Mouse (Mus musculus) C2C12 (cell line): ENCODE data around the gene Gm40460. TPM values are rescaled to one million over a fixed set of nuclear protein-coding genes. Genes with fewer than 3 reads are reported as not detected.
"Not testable (repeated sequence)": the region's sequence is repeated elsewhere in the genome, so short reads cannot be mapped to it uniquely, and the experiment has no call there.

Experiments
- H3K27me3 ChIP-seq: one replicate; pipeline ENCODE4 v1.6.1; 2011; ENCODE audit not compliant: control insufficient read depth, insufficient read depth, insufficient read length
- H3K36me3 ChIP-seq: one replicate; pipeline ENCODE4 v1.6.1; 2011; ENCODE audit not compliant: control insufficient read depth, insufficient read depth
- H3K4me3 ChIP-seq: one replicate; pipeline ENCODE4 v1.5.1; 2011; ENCODE audit warnings: mild to moderate bottlenecking, control low read depth; ENCODE audit not compliant: poor library complexity, insufficient read depth, severe bottlenecking
- H3K79me2 ChIP-seq: one replicate; pipeline ENCODE4 v1.6.1; 2011; ENCODE audit not compliant: control insufficient read depth, insufficient read depth
- H3K79me3 ChIP-seq: one replicate; pipeline ENCODE4 v1.6.1; 2011; ENCODE audit warnings: low read depth, control low read depth
- H3ac ChIP-seq: one replicate; pipeline ENCODE3; 2011; ENCODE audit warnings: low read depth; ENCODE audit not compliant: control insufficient read depth, insufficient read length
- CEBPB ChIP-seq: IDR thresholded peaks from one replicate; pipeline ENCODE4 v1.6.1; 2011; ENCODE audit warnings: low read depth, mild to moderate bottlenecking, control low read depth, moderate library complexity
- CTCF ChIP-seq: IDR thresholded peaks from one replicate; pipeline ENCODE4 v1.5.1; 2011; ENCODE audit not compliant: control insufficient read depth, insufficient read depth, insufficient read length
- FOSL1 ChIP-seq: IDR thresholded peaks from one replicate; pipeline ENCODE4 v1.8.0; 2011; ENCODE audit warnings: mild to moderate bottlenecking, low read length; ENCODE audit not compliant: poor library complexity, insufficient read depth, severe bottlenecking
- MAX ChIP-seq: IDR thresholded peaks from one replicate; pipeline ENCODE4 v1.6.1; 2011; ENCODE audit warnings: mild to moderate bottlenecking, control low read depth
- MYOD1 ChIP-seq: IDR thresholded peaks from one replicate; pipeline ENCODE4 v1.6.1; 2011; ENCODE audit warnings: low read depth; ENCODE audit not compliant: control insufficient read depth, insufficient read length
- MYOG ChIP-seq: IDR thresholded peaks from one replicate; pipeline ENCODE4 v1.6.1; 2011; ENCODE audit not compliant: control insufficient read depth, insufficient read length; ENCODE audit errors: extremely low read depth
- USF1 ChIP-seq: IDR thresholded peaks from one replicate; pipeline ENCODE4 v1.6.1; 2011; ENCODE audit warnings: low read depth, mild to moderate bottlenecking, control low read depth, moderate library complexity
- polyA plus RNA-seq: library from polyadenylated mRNA; unstranded; fragments of >200 nt; fragmentation: generic; extraction: Trizol; gene quantifications from one replicate; pipeline ENCODE4 v1.2.1, GENCODE M21; 2012; ENCODE audit warnings: missing spikeins

Gm40460 gene
- polyA plus RNA-seq, 1 experiment: not detected

GRCm38 (mm10) chr7:142224518-142224917 lies 16.4 kb downstream of the Gm40460 start:
- Histone ChIP-seq H3K79me3 (no peaks in the 10 kb centered on the region), H3K36me3 (no peaks in the 10 kb centered on the region), H3K79me2 (no peaks in the 10 kb centered on the region), H3ac (no peak overlapping the region), H3K4me3 (no peak overlapping the region), H3K27me3 (peaks cover 13% of the 10 kb centered on the region)
- no peak for TF ChIP-seq MYOD1
- no peak for TF ChIP-seq MYOG
- TF ChIP-seq CEBPB: no peak
- TF ChIP-seq CTCF: no peak
- no peak for TF ChIP-seq MAX
- no peak for TF ChIP-seq USF1

DNA sequence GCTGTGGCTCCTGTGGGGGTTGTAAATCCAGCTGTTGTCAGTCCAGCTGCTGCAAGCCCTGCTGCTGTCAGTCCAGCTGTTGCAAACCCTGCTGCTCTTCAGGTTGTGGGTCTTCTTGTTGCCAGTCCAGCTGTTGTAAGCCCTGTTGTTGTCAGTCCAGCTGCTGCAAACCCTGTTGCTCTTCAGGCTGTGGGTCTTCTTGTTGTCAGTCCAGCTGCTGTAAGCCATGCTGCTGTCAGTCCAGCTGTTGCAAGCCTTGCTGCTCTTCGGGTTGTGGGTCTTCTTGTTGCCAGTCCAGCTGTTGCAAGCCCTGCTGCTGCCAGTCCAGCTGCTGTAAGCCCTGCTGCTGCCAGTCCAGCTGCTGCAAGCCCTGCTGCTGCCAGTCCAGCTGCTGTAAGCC lies 28.7 kb downstream of the Gm40460 start:
- not testable (repeated sequence) for H3K36me3 ChIP-seq, H3K79me2 ChIP-seq, H3ac ChIP-seq, H3K4me3 ChIP-seq, H3K27me3 ChIP-seq, H3K79me3 ChIP-seq

DNA sequence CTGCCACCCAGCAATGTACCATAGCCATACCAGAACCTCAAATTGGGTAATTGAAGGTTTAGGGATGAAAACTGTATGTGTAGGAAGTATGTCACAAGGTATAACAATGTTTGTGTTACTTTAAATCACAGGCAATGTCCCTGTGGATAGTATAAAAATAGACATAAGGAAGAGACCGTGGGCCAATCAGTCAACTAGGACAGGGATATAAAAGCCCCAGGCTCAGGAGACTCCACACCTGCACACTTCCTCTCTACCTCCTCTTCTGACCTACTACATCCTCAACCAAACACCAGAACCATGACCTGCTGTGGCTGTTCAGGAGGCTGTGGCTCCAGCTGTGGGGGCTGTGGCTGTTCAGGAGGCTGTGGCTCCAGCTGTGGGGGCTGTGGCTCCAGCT lies 29.3 kb downstream of the Gm40460 start, which contains the start of gene Gm7579:
TSS of gene Gm7579 (plus strand) at position 301 of the 400 bp plus-strand sequence.
- H3K4me3 ChIP-seq: no peak within 1 kb of the TSS
- H3ac ChIP-seq: no peak within 1 kb of the TSS
- peaks cover 6% of the 10 kb centered on the region for H3K27me3 ChIP-seq
- no peaks in the 10 kb centered on the region for H3K36me3 ChIP-seq
- H3K79me3 ChIP-seq: no peaks in the 10 kb centered on the region
- H3K79me2 ChIP-seq: no peaks in the 10 kb centered on the region
- TF ChIP-seq MYOG (no peak), FOSL1 (no peak)

- not testable (repeated sequence) for H3ac ChIP-seq, H3K4me3 ChIP-seq, H3K36me3 ChIP-seq, H3K79me2 ChIP-seq, H3K27me3 ChIP-seq, H3K79me3 ChIP-seq
These were observed 34.0 kb downstream of the Gm40460 start for GRCm38 (mm10) chr7:142206891-142207290.

GRCm38 (mm10) chr7:142205488-142205887 lies 35.4 kb downstream of the Gm40460 start:
- Histone ChIP-seq H3K79me3 (no peaks in the 10 kb centered on the region), H3K4me3 (no peak overlapping the region), H3K27me3 (peaks cover 6% of the 10 kb centered on the region), H3K79me2 (no peaks in the 10 kb centered on the region), H3ac (no peak overlapping the region), H3K36me3 (no peaks in the 10 kb centered on the region)
- TF ChIP-seq MAX (no peak), CTCF (no peak), USF1 (no peak), MYOG (no peak), MYOD1 (no peak), FOSL1 (no peak), CEBPB (no peak)

DNA sequence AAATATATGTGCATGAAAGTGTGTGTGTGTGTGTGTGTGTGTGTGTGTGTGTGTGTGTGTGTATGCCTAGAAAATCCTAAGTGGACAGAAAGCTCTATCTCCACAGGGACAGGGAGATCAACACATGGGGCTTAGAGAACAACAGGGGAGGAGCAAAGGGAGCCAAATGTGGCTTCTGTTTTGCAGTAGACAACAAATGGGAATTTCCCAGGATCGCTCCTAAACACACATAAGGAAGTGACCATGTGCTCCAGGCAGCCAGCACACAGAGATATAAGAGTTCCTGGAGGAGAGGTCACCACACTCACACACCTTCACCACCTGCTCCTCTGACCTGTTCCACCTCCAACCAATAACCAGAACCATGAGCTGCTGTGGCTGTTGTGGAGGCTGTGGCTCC lies 39.8 kb downstream of the Gm40460 start, which contains the start of gene Krtap5-3:
TSS of gene Krtap5-3 (plus strand) at position 301 of the 400 bp plus-strand sequence.
- Histone ChIP-seq H3K79me3 (no peaks in the 10 kb centered on the region), H3K4me3 (no peak within 1 kb of the TSS), H3K79me2 (no peaks in the 10 kb centered on the region), H3K27me3 (no peaks in the 10 kb centered on the region), H3ac (no peak within 1 kb of the TSS), H3K36me3 (no peaks in the 10 kb centered on the region)
- TF ChIP-seq CEBPB (no peak), MAX (no peak), MYOG (no peak), USF1 (no peak), MYOD1 (no peak), FOSL1 (no peak), CTCF (no peak)

DNA sequence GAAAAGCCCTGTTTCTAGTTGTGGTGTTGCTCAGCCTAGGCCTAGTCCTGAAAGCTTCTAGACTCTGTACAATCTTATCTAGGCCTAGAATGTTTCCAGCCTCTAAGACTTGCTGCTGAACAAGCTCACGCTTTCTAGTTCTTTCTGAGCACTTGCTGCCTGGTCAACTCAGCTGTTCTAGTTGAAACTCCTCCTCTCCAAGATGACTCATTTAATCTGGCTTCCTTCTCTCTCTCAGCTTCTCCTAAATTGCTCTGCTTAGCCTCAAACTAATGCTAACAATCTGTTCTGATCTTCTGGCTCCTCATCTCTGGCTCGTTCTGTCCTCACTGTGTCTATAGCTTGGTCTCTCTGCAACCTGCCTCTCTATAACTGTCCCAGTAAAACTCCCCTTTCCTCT lies 42.1 kb downstream of the Gm40460 start:
- Histone ChIP-seq H3K79me3 (no peaks in the 10 kb centered on the region), H3K36me3 (no peaks in the 10 kb centered on the region), H3ac (no peak overlapping the region), H3K79me2 (no peaks in the 10 kb centered on the region), H3K4me3 (no peak overlapping the region), H3K27me3 (no peaks in the 10 kb centered on the region)
- no peak for TF ChIP-seq CTCF

Other genes with a start within 250 kb of the Gm40460 start
- gene Mob2, start 180.0 kb downstream of the Gm40460 start, polyA plus RNA-seq: 27.5 TPM
- gene Dusp8, start 145.2 kb downstream of the Gm40460 start, polyA plus RNA-seq: 2.1 TPM
- gene Gm45618, start 120.3 kb downstream of the Gm40460 start, polyA plus RNA-seq: not detected
- not detected for gene Gm39115, start 105.0 kb downstream of the Gm40460 start, polyA plus RNA-seq
- not detected for gene Gm45337, start 96.5 kb downstream of the Gm40460 start, polyA plus RNA-seq
- not detected for gene Gm29735, start 84.0 kb downstream of the Gm40460 start, polyA plus RNA-seq
- gene Gm4553, start 75.3 kb downstream of the Gm40460 start, polyA plus RNA-seq: not detected
- gene Krtap5-2, start 65.1 kb downstream of the Gm40460 start, polyA plus RNA-seq: not detected
- not detected for gene Gm10153, start 50.7 kb downstream of the Gm40460 start, polyA plus RNA-seq
- not detected for gene Krtap5-3, start 39.7 kb downstream of the Gm40460 start, polyA plus RNA-seq
- gene Gm7579, start 29.2 kb downstream of the Gm40460 start, polyA plus RNA-seq: not detected
- gene Krtap5-5, start 11.1 kb downstream of the Gm40460 start, polyA plus RNA-seq: not detected
- gene Gm2431, start 17.3 kb upstream of the Gm40460 start, polyA plus RNA-seq: not detected
- not detected for gene Gm4559, start 33.3 kb upstream of the Gm40460 start, polyA plus RNA-seq
- not detected for gene Krtap5-1, start 56.0 kb upstream of the Gm40460 start, polyA plus RNA-seq
- gene Krtap5-4, start 62.5 kb upstream of the Gm40460 start, polyA plus RNA-seq: 0.04 TPM
- gene Ifitm10, start 132.7 kb upstream of the Gm40460 start, polyA plus RNA-seq: 2.0 TPM
- not detected for gene Gm49369, start 141.6 kb upstream of the Gm40460 start, polyA plus RNA-seq
- gene Ctsd, start 147.0 kb upstream of the Gm40460 start, polyA plus RNA-seq: 384 TPM
- gene Syt8, start 193.8 kb upstream of the Gm40460 start, polyA plus RNA-seq: 0.07 TPM
- gene Tnni2, start 200.7 kb upstream of the Gm40460 start, polyA plus RNA-seq: 7.5 TPM
- gene Lsp1, start 219.7 kb upstream of the Gm40460 start, polyA plus RNA-seq: 96.1 TPM